In the genomic region with DNA sequence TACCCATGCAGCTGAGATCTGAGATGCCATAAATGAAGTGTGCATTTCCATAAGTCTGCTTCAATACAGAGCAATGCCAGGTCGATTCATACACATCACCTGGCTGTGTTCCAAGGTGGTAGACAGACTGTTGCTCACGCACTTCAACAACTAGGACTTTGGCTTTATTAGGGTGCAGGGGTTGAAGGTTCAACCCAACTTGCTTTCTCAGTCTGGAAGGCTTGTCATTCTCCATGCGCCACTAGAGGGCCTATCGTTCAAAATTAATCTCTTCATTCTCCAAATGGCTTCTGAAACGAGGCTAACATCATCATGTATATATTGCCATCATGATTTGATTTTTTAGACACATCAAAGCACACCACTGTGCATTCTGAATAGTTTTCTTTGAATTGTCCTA, we compare ENCODE assay signal across 8 mouse cellular contexts.
DNase-seq lines count a peak whose midpoint lies in the region; ATAC-seq and TF ChIP-seq lines count a peak whose summit lies in the region.

No protein-coding gene starts in this region.

- no peak for ATAC-seq in CD4-positive, CD25-positive, alpha-beta regulatory T cell, adult 4 months
- ATAC-seq in limb, embryonic 14.5 days (ENCODE audit: low FRiP score, low read depth): no peak
- ATAC-seq in megakaryocyte-erythroid progenitor cell, adult 5-6 weeks (replicated peaks; ENCODE audit: low FRiP score, low TSS enrichment, poor library complexity, severe bottlenecking): peak; percentile 63
- ATAC-seq in erythroid progenitor cell, adult 5-6 weeks (replicated peaks; ENCODE audit: low FRiP score, poor library complexity, severe bottlenecking): no peak

- no peak overlapping the region for H3K4me2 ChIP-seq in limb, embryonic 14.5 days (replicated peaks; ENCODE audit: low read depth, low read length, severe bottlenecking)

- no peaks in the 10 kb centered on the region for H3K9me3 ChIP-seq in limb, embryonic 14.5 days (ENCODE audit: control insufficient read depth, low read length)
- H3K9me3 ChIP-seq in limb, embryonic 10.5 days (replicated peaks): no peaks in the 10 kb centered on the region

- no peak overlapping the region for H3K27ac ChIP-seq in limb, embryonic 14.5 days (replicated peaks; ENCODE audit: low read depth, low read length)
- no peak overlapping the region for H3K27ac ChIP-seq in limb, embryonic 10.5 days

- H3K9ac ChIP-seq in limb, embryonic 14.5 days (ENCODE audit: low read depth, low read length, severe bottlenecking): no peak overlapping the region

- H3K27me3 ChIP-seq in limb, embryonic 14.5 days (ENCODE audit: control insufficient read depth, insufficient read depth, low read length): no peaks in the 10 kb centered on the region
- peaks cover 82% of the 10 kb centered on the region for H3K27me3 ChIP-seq in limb, embryonic 10.5 days (ENCODE audit: low read depth, poor library complexity, severe bottlenecking)

- no peaks in the 10 kb centered on the region for H3K4me1 ChIP-seq in limb, embryonic 14.5 days (ENCODE audit: control insufficient read depth, insufficient read depth, low read length)
- no peaks in the 10 kb centered on the region for H3K4me1 ChIP-seq in limb, embryonic 10.5 days

- H3K36me3 ChIP-seq in limb, embryonic 14.5 days (ENCODE audit: control insufficient read depth, insufficient read depth, low read length): no peaks in the 10 kb centered on the region
- H3K36me3 ChIP-seq in limb, embryonic 10.5 days: no peaks in the 10 kb centered on the region

- WGBS in limb, embryonic 14.5 days: 22% methylated on average over 5 of the region's 5 CpGs
- 23% methylated on average over 5 of the region's 5 CpGs for WGBS in limb, embryonic 10.5 days

- H3K4me3 ChIP-seq in limb, embryonic 14.5 days (replicated peaks; ENCODE audit: low read length): no peak overlapping the region
- H3K4me3 ChIP-seq in limb, embryonic 10.5 days: no peak overlapping the region

- no peak for TF ChIP-seq POLR2A in limb, embryonic 14.5 days (IDR thresholded peaks at IDR 0.05; ENCODE audit: borderline replicate concordance, extremely low read depth, insufficient read depth, insufficient read length)

- DNase-seq in CD4-positive, CD25-positive, alpha-beta regulatory T cell, adult 2 months (ENCODE audit: low read depth, low spot score): peak; percentile 51
- peak; percentile 37 for DNase-seq in limb, embryonic 14.5 days (ENCODE audit: low spot score)
- DNase-seq in limb, embryonic 10.5 days (ENCODE audit: low spot score): no peak
- peak; percentile 13 for DNase-seq in cerebellum, adult 11-12 months
- peak; percentile 49 for DNase-seq in heart, postnatal 4 days
